Mouse (Mus musculus): ENCODE results near the gene Kcmf1. TPM values are rescaled to one million over a fixed set of nuclear protein-coding genes. Genes with fewer than 3 reads are reported as not detected.
"Not testable (repeated sequence)": the region's sequence is repeated elsewhere in the genome, so short reads cannot be mapped to it uniquely, and the experiment has no call there.

The Kcmf1 gene
- polyA plus RNA-seq, 1 experiment from 2014 or later, result 30.2 TPM

GRCm38 (mm10) chr6:72867746-72868145 is 32.0 kb downstream of the Kcmf1 start:
- WGBS, result 96% methylated on average over 1 of the region's 1 CpGs
- Histone ChIP-seq H3K36me3 (ENCODE audit: control insufficient read depth, insufficient read depth, low read length) (no peaks in the 10 kb centered on the region), H3K9me3 (ENCODE audit: control insufficient read depth, low read length) (no peaks in the 10 kb centered on the region), H3K27me3 (replicated peaks; ENCODE audit: control insufficient read depth, insufficient read depth, low read length) (no peaks in the 10 kb centered on the region), H3K4me1 (ENCODE audit: control insufficient read depth, insufficient read depth, low read depth, low read length) (peaks cover 9% of the 10 kb centered on the region), H3K27ac (ENCODE audit: low read depth, low read length) (no peak overlapping the region), H3K4me2 (ENCODE audit: low read length) (no peak overlapping the region), H3K4me3 (ENCODE audit: low read length) (no peak overlapping the region), H3K9ac (ENCODE audit: low read depth, low read length) (no peak overlapping the region)
- no peak for ATAC-seq

- WGBS, result 82% methylated on average over 2 of the region's 2 CpGs
- H3K4me2 ChIP-seq (ENCODE audit: low read length), result no peak overlapping the region
- no peak overlapping the region for H3K4me3 ChIP-seq (ENCODE audit: low read length)
- H3K27me3 ChIP-seq (replicated peaks; ENCODE audit: control insufficient read depth, insufficient read depth, low read length), result no peaks in the 10 kb centered on the region
- no peaks in the 10 kb centered on the region for H3K9me3 ChIP-seq (ENCODE audit: control insufficient read depth, low read length)
- no peak for ATAC-seq
- H3K36me3 ChIP-seq (ENCODE audit: control insufficient read depth, insufficient read depth, low read length), result no peaks in the 10 kb centered on the region
- no peak overlapping the region for H3K9ac ChIP-seq (ENCODE audit: low read depth, low read length)
- peaks cover 9% of the 10 kb centered on the region for H3K4me1 ChIP-seq (ENCODE audit: control insufficient read depth, insufficient read depth, low read depth, low read length)
- H3K27ac ChIP-seq (ENCODE audit: low read depth, low read length), result no peak overlapping the region
These were observed 33.5 kb downstream of the Kcmf1 start for GRCm38 (mm10) chr6:72866232-72866631.

- not testable (repeated sequence) for H3K9ac ChIP-seq (ENCODE audit: low read depth, low read length); H3K27ac ChIP-seq (ENCODE audit: low read depth, low read length); H3K4me1 ChIP-seq (ENCODE audit: control insufficient read depth, insufficient read depth, low read depth, low read length); H3K4me2 ChIP-seq (ENCODE audit: low read length); H3K36me3 ChIP-seq (ENCODE audit: control insufficient read depth, insufficient read depth, low read length); ATAC-seq; H3K27me3 ChIP-seq (replicated peaks; ENCODE audit: control insufficient read depth, insufficient read depth, low read length); H3K9me3 ChIP-seq (ENCODE audit: control insufficient read depth, low read length); H3K4me3 ChIP-seq (ENCODE audit: low read length)
- 94% methylated on average over 5 of the region's 5 CpGs for WGBS
These were observed 37.1 kb downstream of the Kcmf1 start for GRCm38 (mm10) chr6:72862686-72863085.

- Histone ChIP-seq H3K27ac (ENCODE audit: low read depth, low read length) (no peak overlapping the region), H3K27me3 (replicated peaks; ENCODE audit: control insufficient read depth, insufficient read depth, low read length) (no peaks in the 10 kb centered on the region), H3K4me3 (ENCODE audit: low read length) (no peak overlapping the region), H3K4me1 (ENCODE audit: control insufficient read depth, insufficient read depth, low read depth, low read length) (no peaks in the 10 kb centered on the region), H3K9me3 (ENCODE audit: control insufficient read depth, low read length) (no peaks in the 10 kb centered on the region), H3K9ac (ENCODE audit: low read depth, low read length) (no peak overlapping the region), H3K4me2 (ENCODE audit: low read length) (no peak overlapping the region), H3K36me3 (ENCODE audit: control insufficient read depth, insufficient read depth, low read length) (peaks cover 15% of the 10 kb centered on the region)
- no peak for ATAC-seq
- 92% methylated on average over 5 of the region's 5 CpGs for WGBS
These were observed 45.5 kb downstream of the Kcmf1 start for GRCm38 (mm10) chr6:72854256-72854655.

- 84% methylated on average over 4 of the region's 4 CpGs for WGBS
- Histone ChIP-seq H3K36me3 (ENCODE audit: control insufficient read depth, insufficient read depth, low read length) (peaks cover 24% of the 10 kb centered on the region), H3K4me3 (ENCODE audit: low read length) (no peak overlapping the region)
These were observed 47.6 kb downstream of the Kcmf1 start for GRCm38 (mm10) chr6:72852180-72852579.

GRCm38 (mm10) chr6:72851633-72852032 is 48.1 kb downstream of the Kcmf1 start:
- 81% methylated on average over 5 of the region's 5 CpGs for WGBS
- no peaks in the 10 kb centered on the region for H3K9me3 ChIP-seq (ENCODE audit: control insufficient read depth, low read length)
- no peak overlapping the region for H3K27ac ChIP-seq (ENCODE audit: low read depth, low read length)
- H3K4me1 ChIP-seq (ENCODE audit: control insufficient read depth, insufficient read depth, low read depth, low read length), result no peaks in the 10 kb centered on the region
- H3K36me3 ChIP-seq (ENCODE audit: control insufficient read depth, insufficient read depth, low read length), result peaks cover 23% of the 10 kb centered on the region
- no peak for ATAC-seq
- H3K4me2 ChIP-seq (ENCODE audit: low read length), result no peak overlapping the region
- H3K9ac ChIP-seq (ENCODE audit: low read depth, low read length), result no peak overlapping the region
- no peak overlapping the region for H3K4me3 ChIP-seq (ENCODE audit: low read length)
- H3K27me3 ChIP-seq (replicated peaks; ENCODE audit: control insufficient read depth, insufficient read depth, low read length), result no peaks in the 10 kb centered on the region

More at GRCm38 (mm10) chr6:72852180-72852579, 47.6 kb downstream of the Kcmf1 start:
- Histone ChIP-seq H3K9me3 (ENCODE audit: control insufficient read depth, low read length) (no peaks in the 10 kb centered on the region), H3K4me2 (ENCODE audit: low read length) (no peak overlapping the region), H3K4me1 (ENCODE audit: control insufficient read depth, insufficient read depth, low read depth, low read length) (no peaks in the 10 kb centered on the region), H3K27ac (ENCODE audit: low read depth, low read length) (no peak overlapping the region), H3K9ac (ENCODE audit: low read depth, low read length) (no peak overlapping the region), H3K27me3 (replicated peaks; ENCODE audit: control insufficient read depth, insufficient read depth, low read length) (no peaks in the 10 kb centered on the region)
- no peak for ATAC-seq

GRCm38 (mm10) chr6:72841986-72842502 is 57.7 kb downstream of the Kcmf1 start:
- Histone ChIP-seq H3K4me1 (ENCODE audit: control insufficient read depth, insufficient read depth, low read depth, low read length) (no peaks in the 10 kb centered on the region), H3K4me2 (ENCODE audit: low read length) (no peak overlapping the region), H3K36me3 (ENCODE audit: control insufficient read depth, insufficient read depth, low read length) (peaks cover 24% of the 10 kb centered on the region), H3K9me3 (ENCODE audit: control insufficient read depth, low read length) (no peaks in the 10 kb centered on the region), H3K4me3 (ENCODE audit: low read length) (no peak overlapping the region), H3K27ac (ENCODE audit: low read depth, low read length) (no peak overlapping the region), H3K27me3 (replicated peaks; ENCODE audit: control insufficient read depth, insufficient read depth, low read length) (no peaks in the 10 kb centered on the region), H3K9ac (ENCODE audit: low read depth, low read length) (no peak overlapping the region)
- WGBS, result 88% methylated on average over 7 of the region's 7 CpGs
- ATAC-seq, result no peak

GRCm38 (mm10) chr6:72840867-72841780 is 58.7 kb downstream of the Kcmf1 start:
- WGBS, result 90% methylated on average over 13 of the region's 13 CpGs
- Histone ChIP-seq H3K4me1 (ENCODE audit: control insufficient read depth, insufficient read depth, low read depth, low read length) (no peaks in the 10 kb centered on the region), H3K27me3 (replicated peaks; ENCODE audit: control insufficient read depth, insufficient read depth, low read length) (no peaks in the 10 kb centered on the region), H3K4me2 (ENCODE audit: low read length) (no peak overlapping the region), H3K9ac (ENCODE audit: low read depth, low read length) (no peak overlapping the region), H3K36me3 (ENCODE audit: control insufficient read depth, insufficient read depth, low read length) (peaks cover 21% of the 10 kb centered on the region), H3K27ac (ENCODE audit: low read depth, low read length) (no peak overlapping the region), H3K4me3 (ENCODE audit: low read length) (no peak overlapping the region), H3K9me3 (ENCODE audit: control insufficient read depth, low read length) (no peaks in the 10 kb centered on the region)
- ATAC-seq, result no peak

- H3K9ac ChIP-seq (ENCODE audit: low read depth, low read length), result no peak overlapping the region
- H3K4me1 ChIP-seq (ENCODE audit: control insufficient read depth, insufficient read depth, low read depth, low read length), result no peaks in the 10 kb centered on the region
- no peaks in the 10 kb centered on the region for H3K9me3 ChIP-seq (ENCODE audit: control insufficient read depth, low read length)
- no peak overlapping the region for H3K4me2 ChIP-seq (ENCODE audit: low read length)
- H3K27ac ChIP-seq (ENCODE audit: low read depth, low read length), result no peak overlapping the region
- no peaks in the 10 kb centered on the region for H3K27me3 ChIP-seq (replicated peaks; ENCODE audit: control insufficient read depth, insufficient read depth, low read length)
- 86% methylated on average over 4 of the region's 4 CpGs for WGBS
- no peak overlapping the region for H3K4me3 ChIP-seq (ENCODE audit: low read length)
- ATAC-seq, result no peak
- H3K36me3 ChIP-seq (ENCODE audit: control insufficient read depth, insufficient read depth, low read length), result peaks cover 10% of the 10 kb centered on the region; the same call in 1 of the 2 replicates
These were observed 62.0 kb downstream of the Kcmf1 start for GRCm38 (mm10) chr6:72837756-72838155.

All from hindbrain, embryonic 16.5 days (tissue).